Mouse (Mus musculus) spleen, adult 2 months (tissue): ENCODE measurements around the gene Klhl5.

Experiments used
- CTCF ChIP-seq: fragments of 200-500 bp; IDR thresholded peaks from 2 replicates; pipeline ENCODE4 v1.5.1; 2011; ENCODE audit warnings: mild to moderate bottlenecking, inconsistent platforms; ENCODE audit not compliant: insufficient read depth, insufficient read length, insufficient replicate concordance; ENCODE audit errors: extremely low read depth
- POLR2A ChIP-seq: fragments of 200-500 bp; IDR thresholded peaks from 2 replicates; pipeline ENCODE4 v1.6.1; 2011; ENCODE audit warnings: low read depth, low read length, inconsistent platforms

DNA sequence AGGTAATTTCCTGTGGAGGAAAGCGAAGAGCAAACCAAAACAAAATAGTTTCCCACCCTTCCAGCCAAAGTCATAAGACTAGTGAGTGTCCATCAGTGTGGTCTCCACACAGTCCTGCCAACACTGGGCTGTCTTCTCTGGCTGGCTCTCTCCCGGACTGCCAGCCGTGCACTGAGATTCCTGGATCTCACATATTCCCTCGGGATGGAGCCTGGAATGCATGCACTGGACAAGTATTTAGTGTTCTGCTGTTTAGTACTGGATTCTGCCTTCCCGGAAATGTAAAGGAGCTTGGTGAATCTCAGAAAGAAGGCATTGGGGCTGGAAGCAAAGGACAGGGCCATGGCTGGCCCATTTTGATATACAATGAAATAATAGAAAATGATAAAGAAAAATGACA lies 55.7 kb downstream of the Klhl5 start:
- no peak for TF ChIP-seq CTCF
- no peak for TF ChIP-seq POLR2A
